Mouse (Mus musculus) liver, adult 2 months (tissue): ENCODE results near the gene Pwwp2b. TPM values are rescaled to one million over a fixed set of nuclear protein-coding genes. Genes with fewer than 3 reads are reported as not detected.

Experiments
- DNase-seq: peaks from one replicate; pipeline ENCODE4 v3.0.0-alpha.2; 2011; ENCODE audit warnings: low read depth, low spot score; ENCODE audit errors: extremely low read depth
- H3K27ac ChIP-seq: fragments of 200-500 bp; replicated peaks from 2 replicates; pipeline ENCODE4 v1.5.1; 2012; ENCODE audit warnings: low read depth, mild to moderate bottlenecking, control low read depth, inconsistent platforms, low read length; ENCODE audit not compliant: insufficient read depth
- H3K27me3 ChIP-seq: fragments of 200-500 bp; 2 replicates; pipeline ENCODE4 v1.6.1; 2012; ENCODE audit warnings: mild to moderate bottlenecking, moderate library complexity, low read length, inconsistent platforms; ENCODE audit not compliant: control insufficient read depth, insufficient read depth
- H3K36me3 ChIP-seq: fragments of 200-500 bp; 2 replicates; pipeline ENCODE4 v1.6.1; 2012; ENCODE audit warnings: low read length, inconsistent platforms; ENCODE audit not compliant: control insufficient read depth, insufficient read depth
- H3K4me1 ChIP-seq: fragments of 200-500 bp; 2 replicates; pipeline ENCODE4 v1.6.1; 2011; ENCODE audit warnings: low read length; ENCODE audit not compliant: control insufficient read depth, insufficient read depth
- H3K4me3 ChIP-seq: fragments of 200-500 bp; 2 replicates; pipeline ENCODE4 v1.5.1; 2011; ENCODE audit warnings: low read depth, mild to moderate bottlenecking, control low read depth, low read length, moderate library complexity; ENCODE audit not compliant: insufficient read depth
- H3K79me2 ChIP-seq: fragments of 200-500 bp; 2 replicates; pipeline ENCODE4 v1.6.1; 2012; ENCODE audit warnings: inconsistent platforms, mild to moderate bottlenecking, low read length, moderate library complexity; ENCODE audit not compliant: control insufficient read depth, insufficient read depth
- H3K9ac ChIP-seq: fragments of 200-500 bp; 2 replicates; pipeline ENCODE4 v1.6.1; 2012; ENCODE audit warnings: low read depth, mild to moderate bottlenecking, control low read depth, inconsistent platforms, low read length
- CTCF ChIP-seq: fragments of 200-500 bp; IDR thresholded peaks from 2 replicates; pipeline ENCODE4 v1.5.1; 2011; ENCODE audit warnings: low read depth, low read length, control low read depth
- POLR2A ChIP-seq: fragments of 200-500 bp; IDR thresholded peaks from 2 replicates; pipeline ENCODE4 v1.6.1; 2011; ENCODE audit warnings: low read length, control low read depth; ENCODE audit not compliant: insufficient read depth; ENCODE audit errors: extremely low read depth
- WGBS: fragments of 180-500 bp; shearing (Covaris S2); methylation state at CpG from one replicate; pipeline ENCODE4 v1.1.7; 2018; 5-methylcytosine and 5-hydroxymethylcytosine counted together
- polyA plus RNA-seq: library from polyadenylated mRNA; depleted of rRNA; stranded (reverse); fragments of >200 nt; gene quantifications from 2 replicates; pipeline ENCODE4 v1.2.3, GENCODE M21; 2012
- total RNA-seq: library from RNA; depleted of rRNA; stranded (reverse); fragments of >200 nt; gene quantifications from 2 replicates; pipeline ENCODE4 v1.2.3, GENCODE M21; 2014

The Pwwp2b gene
- total and polyA plus RNA-seq, 2 experiments: 0.65 to 2.1 TPM

DNA sequence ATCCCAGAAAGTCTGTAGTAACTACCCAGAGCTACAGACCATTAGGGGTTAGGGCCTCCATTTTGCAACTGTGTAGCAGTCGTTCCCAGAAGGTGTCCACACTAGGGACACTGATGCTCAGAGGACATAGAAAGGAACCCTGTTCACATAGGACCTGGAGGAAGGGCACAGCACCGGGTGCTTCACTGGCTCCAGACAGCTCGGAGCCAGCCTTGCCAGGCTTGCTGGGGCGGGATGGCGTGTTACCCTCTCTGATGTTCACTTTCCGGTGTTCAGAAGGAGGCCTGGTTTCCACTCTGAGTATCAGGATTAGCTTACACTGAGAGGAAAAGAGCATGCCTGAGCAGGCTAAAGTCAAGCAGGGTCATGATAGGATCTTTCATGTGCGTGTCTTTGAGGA, 32.3 kb upstream of the Pwwp2b start:
- H3K36me3 ChIP-seq: no peaks in the 10 kb centered on the region
- H3K9ac ChIP-seq: no peak overlapping the region
- no peak for TF ChIP-seq CTCF
- no peak for TF ChIP-seq POLR2A
- WGBS: 89% methylated on average over 7 of the region's 7 CpGs
- no peak overlapping the region for H3K27ac ChIP-seq
- no peaks in the 10 kb centered on the region for H3K79me2 ChIP-seq
- no peak overlapping the region for H3K4me3 ChIP-seq
- DNase-seq: no peak
- H3K27me3 ChIP-seq: no peaks in the 10 kb centered on the region
- H3K4me1 ChIP-seq: peaks cover 3% of the 10 kb centered on the region

GRCm38 (mm10) chr7:139216464-139216863, 31.8 kb upstream of the Pwwp2b start:
- 94% methylated on average over 9 of the region's 9 CpGs for WGBS
- peaks cover 3% of the 10 kb centered on the region for H3K4me1 ChIP-seq
- H3K4me3 ChIP-seq: no peak overlapping the region
- no peak for TF ChIP-seq CTCF
- no peak for TF ChIP-seq POLR2A
- no peak overlapping the region for H3K27ac ChIP-seq
- no peak overlapping the region for H3K9ac ChIP-seq
- H3K27me3 ChIP-seq: no peaks in the 10 kb centered on the region
- H3K36me3 ChIP-seq: no peaks in the 10 kb centered on the region
- no peaks in the 10 kb centered on the region for H3K79me2 ChIP-seq
- DNase-seq: no peak

- Histone ChIP-seq H3K4me1 (peaks cover 3% of the 10 kb centered on the region), H3K79me2 (no peaks in the 10 kb centered on the region), H3K27me3 (no peaks in the 10 kb centered on the region), H3K27ac (no peak overlapping the region), H3K36me3 (no peaks in the 10 kb centered on the region), H3K4me3 (no peak overlapping the region), H3K9ac (no peak overlapping the region)
- DNase-seq: no peak
- TF ChIP-seq POLR2A: no peak
- TF ChIP-seq CTCF: no peak
- WGBS: 85% methylated on average over 7 of the region's 7 CpGs
Measured at GRCm38 (mm10) chr7:139217046-139217445, 31.2 kb upstream of the Pwwp2b start.

GRCm38 (mm10) chr7:139218641-139219415, 29.5 kb upstream of the Pwwp2b start:
- Histone ChIP-seq H3K79me2 (no peaks in the 10 kb centered on the region), H3K27me3 (no peaks in the 10 kb centered on the region), H3K4me1 (no peaks in the 10 kb centered on the region; the same call in 1 of the 2 replicates), H3K9ac (no peak overlapping the region), H3K4me3 (no peak overlapping the region), H3K27ac (no peak overlapping the region), H3K36me3 (no peaks in the 10 kb centered on the region)
- WGBS: 61% methylated on average over 6 of the region's 6 CpGs
- DNase-seq: no peak
- TF ChIP-seq POLR2A: no peak
- no peak for TF ChIP-seq CTCF

DNA sequence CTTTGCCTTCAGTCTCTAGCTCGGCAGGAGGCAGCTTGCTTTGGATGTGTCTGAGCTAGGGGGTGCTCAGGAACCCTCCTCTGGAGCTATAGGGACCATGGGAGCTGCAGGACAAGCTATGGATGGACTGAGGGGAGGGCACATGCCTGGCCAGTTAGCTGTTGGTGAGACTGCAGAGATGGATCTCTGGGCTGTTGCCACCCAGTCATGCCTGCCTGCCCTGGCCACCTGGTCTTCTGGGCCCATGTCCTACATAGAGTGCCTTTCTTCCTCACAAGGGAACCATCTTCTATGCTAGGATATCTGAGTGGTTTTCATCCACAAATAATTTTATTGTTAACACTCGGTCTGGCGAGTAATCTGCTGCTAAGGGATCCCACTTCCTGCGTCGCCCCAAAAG, 28.8 kb upstream of the Pwwp2b start:
- 82% methylated on average over 5 of the region's 5 CpGs for WGBS
- H3K27ac ChIP-seq: no peak overlapping the region
- no peaks in the 10 kb centered on the region for H3K79me2 ChIP-seq
- no peak overlapping the region for H3K9ac ChIP-seq
- H3K27me3 ChIP-seq: no peaks in the 10 kb centered on the region
- H3K4me3 ChIP-seq: no peak overlapping the region
- DNase-seq: no peak
- no peaks in the 10 kb centered on the region for H3K36me3 ChIP-seq
- no peak for TF ChIP-seq POLR2A
- no peak for TF ChIP-seq CTCF
- H3K4me1 ChIP-seq: peaks cover 2% of the 10 kb centered on the region; the same call in 1 of the 2 replicates

- Histone ChIP-seq H3K36me3 (no peaks in the 10 kb centered on the region), H3K4me3 (no peak overlapping the region), H3K79me2 (no peaks in the 10 kb centered on the region), H3K9ac (no peak overlapping the region), H3K27ac (no peak overlapping the region), H3K27me3 (no peaks in the 10 kb centered on the region), H3K4me1 (peaks cover 5% of the 10 kb centered on the region)
- peak; percentile 24 for DNase-seq
- TF ChIP-seq CTCF: no peak
- no peak for TF ChIP-seq POLR2A
- 71% methylated on average over 2 of the region's 2 CpGs for WGBS
Measured at GRCm38 (mm10) chr7:139220303-139220702, 28.0 kb upstream of the Pwwp2b start.
